Mouse (Mus musculus): ENCODE measurements at regions not wholly inside any gene's neighbourhood (a gene's known extent, or its start where the extent isn't known, plus 50 kb on each side); places are given as distances from the start of the nearest gene placed in this dataset.
"Not testable (repeated sequence)": the region's sequence is repeated elsewhere in the genome, so short reads cannot be mapped to it uniquely, and the experiment has no call there.

GRCm38 (mm10) chr14:53190931-53191330 lies 695.4 kb upstream of the Olfr1507 start:
- DNase-seq; H3K27ac ChIP-seq (ENCODE audit: control insufficient read depth, insufficient read depth, low read length); H3K4me3 ChIP-seq (ENCODE audit: control insufficient read depth, insufficient read depth, low read length); H3K36me3 ChIP-seq (ENCODE audit: control insufficient read depth, insufficient read depth, low read length); H3K4me1 ChIP-seq (replicated peaks; ENCODE audit: control insufficient read depth, insufficient read depth, low read length); H3K27me3 ChIP-seq (ENCODE audit: control insufficient read depth, insufficient read depth, low read length): not testable (repeated sequence)
- WGBS, result no CpG with 5 or more reads among the region's 3 CpGs

- H3K4me1 ChIP-seq (replicated peaks; ENCODE audit: control insufficient read depth, insufficient read depth, low read length); DNase-seq; H3K27ac ChIP-seq (ENCODE audit: control insufficient read depth, insufficient read depth, low read length); H3K36me3 ChIP-seq (ENCODE audit: control insufficient read depth, insufficient read depth, low read length); H3K27me3 ChIP-seq (ENCODE audit: control insufficient read depth, insufficient read depth, low read length); H3K4me3 ChIP-seq (ENCODE audit: control insufficient read depth, insufficient read depth, low read length): not testable (repeated sequence)
These were observed 678.5 kb upstream of the Olfr1507 start for GRCm38 (mm10) chr14:53174099-53174498.

GRCm38 (mm10) chr14:53166327-53166726 lies 670.8 kb upstream of the Olfr1507 start:
- not testable (repeated sequence) for H3K4me1 ChIP-seq (replicated peaks; ENCODE audit: control insufficient read depth, insufficient read depth, low read length); H3K27me3 ChIP-seq (ENCODE audit: control insufficient read depth, insufficient read depth, low read length); H3K27ac ChIP-seq (ENCODE audit: control insufficient read depth, insufficient read depth, low read length); H3K36me3 ChIP-seq (ENCODE audit: control insufficient read depth, insufficient read depth, low read length); H3K4me3 ChIP-seq (ENCODE audit: control insufficient read depth, insufficient read depth, low read length); DNase-seq
- WGBS, result no CpG with 5 or more reads among the region's 2 CpGs

- no CpG with 5 or more reads among the region's 2 CpGs for WGBS
- not testable (repeated sequence) for H3K27me3 ChIP-seq (ENCODE audit: control insufficient read depth, insufficient read depth, low read length); H3K4me1 ChIP-seq (replicated peaks; ENCODE audit: control insufficient read depth, insufficient read depth, low read length); DNase-seq; H3K27ac ChIP-seq (ENCODE audit: control insufficient read depth, insufficient read depth, low read length); H3K36me3 ChIP-seq (ENCODE audit: control insufficient read depth, insufficient read depth, low read length); H3K4me3 ChIP-seq (ENCODE audit: control insufficient read depth, insufficient read depth, low read length)
These were observed 663.5 kb upstream of the Olfr1507 start for GRCm38 (mm10) chr14:53159012-53159411.

- DNase-seq, result peak; percentile 62
- H3K4me1 ChIP-seq (replicated peaks; ENCODE audit: control insufficient read depth, insufficient read depth, low read length); H3K36me3 ChIP-seq (ENCODE audit: control insufficient read depth, insufficient read depth, low read length); H3K4me3 ChIP-seq (ENCODE audit: control insufficient read depth, insufficient read depth, low read length); H3K27me3 ChIP-seq (ENCODE audit: control insufficient read depth, insufficient read depth, low read length): not testable (repeated sequence)
- peak overlapping the region; percentile 81 for H3K27ac ChIP-seq (ENCODE audit: control insufficient read depth, insufficient read depth, low read length)
These were observed 639.2 kb upstream of the Olfr1507 start for GRCm38 (mm10) chr14:53134783-53135182.

- H3K27ac ChIP-seq (ENCODE audit: control insufficient read depth, insufficient read depth, low read length); H3K27me3 ChIP-seq (ENCODE audit: control insufficient read depth, insufficient read depth, low read length); H3K36me3 ChIP-seq (ENCODE audit: control insufficient read depth, insufficient read depth, low read length); H3K4me3 ChIP-seq (ENCODE audit: control insufficient read depth, insufficient read depth, low read length); H3K4me1 ChIP-seq (replicated peaks; ENCODE audit: control insufficient read depth, insufficient read depth, low read length): not testable (repeated sequence)
- WGBS, result 19% methylated on average over 6 of the region's 6 CpGs
- DNase-seq, result peak; percentile 61
These were observed 636.8 kb upstream of the Olfr1507 start for GRCm38 (mm10) chr14:53132390-53132789.

GRCm38 (mm10) chr14:53121704-53122103 lies 626.2 kb upstream of the Olfr1507 start:
- not testable (repeated sequence) for H3K27me3 ChIP-seq (ENCODE audit: control insufficient read depth, insufficient read depth, low read length); H3K4me1 ChIP-seq (replicated peaks; ENCODE audit: control insufficient read depth, insufficient read depth, low read length); H3K27ac ChIP-seq (ENCODE audit: control insufficient read depth, insufficient read depth, low read length); H3K4me3 ChIP-seq (ENCODE audit: control insufficient read depth, insufficient read depth, low read length); H3K36me3 ChIP-seq (ENCODE audit: control insufficient read depth, insufficient read depth, low read length)
- DNase-seq, result peak; percentile 57
- WGBS, result 0% methylated on average over 2 of the region's 3 CpGs

GRCm38 (mm10) chr14:53109732-53110131 lies 614.2 kb upstream of the Olfr1507 start:
- H3K27ac ChIP-seq (ENCODE audit: control insufficient read depth, insufficient read depth, low read length); DNase-seq; H3K4me3 ChIP-seq (ENCODE audit: control insufficient read depth, insufficient read depth, low read length); H3K4me1 ChIP-seq (replicated peaks; ENCODE audit: control insufficient read depth, insufficient read depth, low read length); H3K36me3 ChIP-seq (ENCODE audit: control insufficient read depth, insufficient read depth, low read length); H3K27me3 ChIP-seq (ENCODE audit: control insufficient read depth, insufficient read depth, low read length): not testable (repeated sequence)
- WGBS, result 44% methylated on average over 3 of the region's 3 CpGs

GRCm38 (mm10) chr14:53101362-53101761 lies 605.8 kb upstream of the Olfr1507 start:
- H3K36me3 ChIP-seq (ENCODE audit: control insufficient read depth, insufficient read depth, low read length); H3K27ac ChIP-seq (ENCODE audit: control insufficient read depth, insufficient read depth, low read length); H3K27me3 ChIP-seq (ENCODE audit: control insufficient read depth, insufficient read depth, low read length); H3K4me1 ChIP-seq (replicated peaks; ENCODE audit: control insufficient read depth, insufficient read depth, low read length); H3K4me3 ChIP-seq (ENCODE audit: control insufficient read depth, insufficient read depth, low read length): not testable (repeated sequence)
- 6% methylated on average over 3 of the region's 5 CpGs for WGBS
- DNase-seq, result peak; percentile 18

GRCm38 (mm10) chr14:53090921-53091320 lies 595.4 kb upstream of the Olfr1507 start:
- H3K27ac ChIP-seq (ENCODE audit: control insufficient read depth, insufficient read depth, low read length); H3K4me1 ChIP-seq (replicated peaks; ENCODE audit: control insufficient read depth, insufficient read depth, low read length); DNase-seq; H3K36me3 ChIP-seq (ENCODE audit: control insufficient read depth, insufficient read depth, low read length); H3K4me3 ChIP-seq (ENCODE audit: control insufficient read depth, insufficient read depth, low read length); H3K27me3 ChIP-seq (ENCODE audit: control insufficient read depth, insufficient read depth, low read length): not testable (repeated sequence)

GRCm38 (mm10) chr14:53081853-53082252 lies 586.3 kb upstream of the Olfr1507 start:
- DNase-seq, result peak; percentile 16
- not testable (repeated sequence) for H3K4me1 ChIP-seq (replicated peaks; ENCODE audit: control insufficient read depth, insufficient read depth, low read length); H3K27me3 ChIP-seq (ENCODE audit: control insufficient read depth, insufficient read depth, low read length); H3K27ac ChIP-seq (ENCODE audit: control insufficient read depth, insufficient read depth, low read length); H3K4me3 ChIP-seq (ENCODE audit: control insufficient read depth, insufficient read depth, low read length); H3K36me3 ChIP-seq (ENCODE audit: control insufficient read depth, insufficient read depth, low read length)
- WGBS, result 9% methylated on average over 4 of the region's 4 CpGs
